Mouse (Mus musculus) gastrocnemius, adult 18-20 months (tissue): Measurements from ENCODE around the gene Usp50. TPM values are rescaled to one million over a fixed set of nuclear protein-coding genes. Genes with fewer than 3 reads are reported as not detected.

Source experiments
- DNase-seq: peaks from one replicate; pipeline ENCODE4 v3.0.0; 2021; ENCODE audit warnings: low spot score
- long read RNA-seq, 2 experiments: library from polyadenylated mRNA; stranded (forward); transcript quantifications; one replicate each; pipeline ENCODE4 v2.0.0; 2021
- total RNA-seq, 2 experiments: library from RNA; stranded (reverse); gene quantifications; 2 replicates each; pipeline ENCODE4 v1.2.3; 2021

Gene Usp50
- under 1 TPM in 1 of 2 experiments, not detected in 1; 0.21 TPM for total RNA-seq
- long read RNA-seq, experiment 1, partial matches to known transcripts, result 0 of 36 reads
- long read RNA-seq, experiment 1, other reads (novel, unspliced or antisense), result 36 of 36 reads
- long read RNA-seq, experiment 2, partial matches to known transcripts, result 0 of 2 reads
- long read RNA-seq, experiment 2, other reads (novel, unspliced or antisense), result 2 of 2 reads

DNA sequence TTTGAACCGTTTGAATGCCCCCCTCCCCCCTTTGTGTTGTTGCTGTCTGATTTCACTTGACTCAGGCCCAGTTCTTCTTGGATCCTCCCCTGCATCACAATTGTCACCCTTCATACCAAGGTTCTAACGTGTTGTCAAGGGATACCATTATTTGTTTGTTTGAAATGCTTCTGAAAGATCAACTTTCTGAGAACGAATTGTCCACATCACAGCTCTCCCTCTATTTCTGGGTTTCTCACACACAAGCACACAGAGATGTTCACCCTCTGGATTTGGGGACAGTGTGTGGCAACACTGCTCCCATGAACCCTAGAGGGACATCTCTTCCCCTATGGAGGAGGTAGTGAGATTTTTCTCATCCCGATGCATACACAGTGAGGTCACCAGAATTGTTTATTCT lies at the start of gene Usp50:
TSS of gene Usp50 (minus strand) at position 101 of the 400 bp plus-strand sequence.
- DNase-seq, result no peak

DNA sequence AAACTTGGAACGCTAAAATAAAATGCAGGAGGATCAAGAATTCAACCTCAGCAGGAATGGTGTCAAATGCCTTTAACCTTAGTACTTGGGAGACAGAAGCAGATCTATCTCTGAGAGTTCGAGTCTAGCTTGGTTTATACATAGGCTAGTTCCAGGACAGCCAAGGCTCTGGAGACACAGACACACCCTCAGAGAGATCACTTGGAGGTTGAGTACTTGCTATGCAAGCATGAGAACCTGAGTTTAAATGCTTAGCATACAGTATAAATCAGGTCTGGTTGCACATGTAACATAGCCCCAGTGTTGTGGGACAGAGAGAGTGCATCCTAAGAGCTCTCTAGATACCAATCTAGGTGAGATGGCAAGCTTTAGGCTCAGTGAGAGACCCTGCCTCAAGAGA lies 34.1 kb upstream of the Usp50 start:
- DNase-seq, result no peak

DNA sequence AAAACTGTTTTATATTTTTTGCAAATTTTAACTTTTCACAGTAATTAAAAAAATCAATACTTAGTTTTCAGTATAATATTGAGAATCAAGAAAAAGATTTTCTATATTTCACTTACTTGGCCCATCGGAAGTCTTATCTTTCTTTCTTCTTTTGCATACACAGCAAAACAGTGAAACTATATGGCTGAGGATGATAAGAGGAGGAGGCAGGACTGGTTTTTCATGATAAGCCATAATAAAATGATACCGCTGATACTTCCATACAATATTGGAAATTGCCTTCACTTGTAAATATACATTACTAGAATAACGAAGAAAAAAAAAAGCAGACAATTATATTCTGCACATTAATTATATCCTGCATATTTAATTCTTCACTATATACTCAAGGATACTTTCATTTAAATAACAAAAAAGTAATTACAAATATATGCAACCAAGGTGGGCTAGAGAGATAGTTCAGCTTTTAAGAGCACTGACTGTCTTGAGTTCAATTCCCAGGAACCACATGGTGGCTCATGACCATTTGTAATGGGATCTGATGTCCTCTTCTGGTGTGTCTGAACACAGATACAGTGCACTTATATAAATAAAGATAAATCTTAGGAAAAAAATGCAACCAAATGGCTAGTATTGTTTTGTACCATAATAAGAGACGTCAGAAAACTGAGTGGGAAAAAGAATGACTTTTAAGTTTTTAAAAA lies 33.5 kb upstream of the Usp50 start:
- DNase-seq, result no peak

DNA sequence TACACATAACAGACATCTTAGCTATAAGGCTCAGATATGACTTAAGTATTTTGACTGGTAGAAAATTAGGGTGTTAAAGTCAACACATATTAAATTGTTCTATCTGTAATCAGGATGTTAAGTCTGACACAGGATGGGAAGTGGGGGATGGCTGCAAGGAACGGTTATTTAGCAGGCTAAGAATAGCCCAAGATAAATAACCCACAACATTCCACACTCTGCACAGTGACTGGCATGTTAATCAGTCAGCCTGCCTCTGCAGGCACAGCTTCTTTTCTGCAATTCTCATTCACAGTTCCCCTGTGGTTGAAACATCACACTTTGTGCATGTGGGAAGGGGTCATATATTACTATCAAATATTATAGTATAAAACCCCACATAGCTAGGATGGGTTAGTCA lies 32.6 kb upstream of the Usp50 start:
- no peak for DNase-seq

DNA sequence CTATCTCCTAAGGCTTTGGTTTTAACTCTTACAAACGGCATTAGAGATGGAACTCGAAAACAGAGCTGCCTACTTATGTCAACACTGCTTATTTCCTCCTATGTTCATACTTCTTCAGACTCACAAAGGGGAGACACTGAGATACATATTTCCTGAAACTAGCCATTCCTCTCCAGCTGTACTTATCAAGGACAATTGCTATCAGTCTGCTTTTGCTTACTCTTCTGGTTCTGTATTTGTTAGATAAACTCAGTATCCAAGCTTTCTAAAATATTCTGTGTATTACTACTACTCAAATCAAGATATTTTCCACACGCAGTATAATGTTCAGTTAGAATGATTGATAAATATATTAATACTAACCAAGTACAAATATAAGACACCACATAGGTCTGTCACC lies 18.7 kb upstream of the Usp50 start:
- no peak for DNase-seq

DNA sequence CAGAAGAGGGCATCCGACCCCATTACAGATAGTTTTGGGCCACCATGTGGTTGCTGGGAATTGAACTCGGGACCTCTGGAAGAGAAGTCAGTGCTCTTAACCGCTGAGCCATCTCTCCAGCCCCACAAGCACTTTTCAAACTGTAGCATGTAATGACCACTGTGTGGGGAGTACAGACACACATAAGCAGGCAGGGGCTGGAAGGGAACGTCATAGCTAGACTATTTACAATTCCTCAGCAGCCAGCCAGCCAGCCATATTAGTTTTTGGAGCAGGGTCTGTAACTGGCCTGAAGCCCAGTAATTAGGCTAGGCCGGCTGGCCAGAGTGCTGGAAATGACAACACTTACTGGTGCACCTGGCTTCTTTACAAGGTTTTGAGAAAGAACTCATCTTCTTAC lies 15.2 kb upstream of the Usp50 start:
- no peak for DNase-seq

DNA sequence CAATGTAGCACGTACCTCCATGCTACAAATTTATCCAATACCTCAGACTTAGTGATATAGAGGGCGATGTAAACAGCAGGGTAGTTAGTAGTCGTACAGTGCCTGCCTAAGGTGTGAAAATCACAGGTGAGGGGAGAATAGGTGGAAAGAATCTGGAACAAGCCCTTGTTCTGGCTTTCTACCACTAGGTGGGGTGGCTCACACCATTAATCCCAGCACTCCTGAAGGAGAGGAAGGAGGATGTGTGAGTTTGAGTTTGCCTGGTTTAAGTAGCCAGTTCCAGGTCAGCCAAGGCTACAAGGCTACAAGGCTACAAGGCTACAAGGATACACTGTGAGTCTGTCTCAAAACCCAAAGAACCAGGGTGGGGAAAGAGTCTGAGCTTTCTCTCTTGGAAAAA lies 12.4 kb upstream of the Usp50 start:
- no peak for DNase-seq

DNA sequence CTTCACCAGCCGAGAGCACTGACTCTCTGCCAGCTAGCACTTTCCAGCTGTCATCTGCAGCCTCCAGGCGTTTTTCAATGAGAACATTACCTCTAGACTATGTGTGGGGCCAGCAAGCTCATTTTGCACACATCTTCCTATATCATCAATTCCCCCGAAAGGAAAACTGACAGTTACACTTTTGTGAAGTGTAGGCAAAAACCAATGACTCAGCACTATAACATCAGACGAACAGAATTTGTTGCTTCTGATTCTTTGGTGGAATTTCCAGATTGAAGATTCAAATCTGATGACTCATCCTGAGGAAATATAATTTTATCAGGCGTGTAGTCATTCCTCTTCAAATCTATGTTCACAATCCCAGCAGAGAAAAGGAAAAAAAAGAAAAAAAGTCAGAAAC lies 9.3 kb upstream of the Usp50 start:
- DNase-seq, result no peak

DNA sequence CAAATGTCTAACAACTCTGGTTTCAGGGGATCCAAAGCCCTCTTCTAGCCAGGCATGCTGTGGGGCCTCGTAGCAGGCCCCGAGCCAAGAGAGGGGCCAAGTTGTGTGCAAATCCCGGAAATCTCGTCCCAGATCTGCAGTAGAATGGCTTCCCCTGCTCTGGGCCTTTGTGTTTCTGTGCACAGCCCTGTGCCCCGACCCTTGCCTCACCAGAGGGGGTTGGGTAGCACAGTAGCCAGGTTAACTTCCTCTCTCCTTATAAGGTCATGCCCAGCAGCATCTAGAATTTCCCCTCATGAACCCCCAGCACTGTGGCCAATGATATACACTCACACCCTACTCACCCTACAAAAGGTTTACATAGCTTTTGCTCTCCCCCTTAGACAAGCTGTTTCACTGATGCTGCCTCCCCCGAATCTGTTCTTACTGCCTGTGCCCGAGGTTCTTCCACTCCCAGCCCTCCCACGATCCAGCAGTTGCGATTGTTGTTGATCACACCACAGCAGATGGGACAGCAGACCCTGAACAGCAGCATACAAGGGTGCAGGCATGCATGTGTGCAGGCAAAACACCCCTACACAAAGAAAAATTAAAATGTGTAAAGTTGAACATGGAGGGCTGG lies 4.6 kb upstream of the Usp50 start:
- no peak for DNase-seq

DNA sequence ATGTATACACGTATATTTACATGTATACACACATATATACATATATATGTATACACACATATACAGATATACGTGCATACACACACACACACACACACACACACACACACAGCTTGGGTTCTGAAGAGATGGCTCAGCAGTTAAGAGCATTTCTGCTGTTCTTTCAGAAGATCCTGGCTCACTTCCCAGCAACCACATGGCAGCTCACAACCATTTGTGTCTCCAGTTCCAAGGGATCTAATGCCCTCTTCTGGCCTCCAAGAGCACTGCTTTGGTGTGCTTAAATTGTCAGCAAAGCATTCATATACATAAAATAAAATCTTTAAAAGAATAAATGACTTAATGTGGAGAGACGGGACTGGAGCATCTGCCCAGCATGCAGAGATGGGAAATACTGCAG lies 837 bp downstream of the Usp50 start:
- peak; percentile 82 for DNase-seq

DNA sequence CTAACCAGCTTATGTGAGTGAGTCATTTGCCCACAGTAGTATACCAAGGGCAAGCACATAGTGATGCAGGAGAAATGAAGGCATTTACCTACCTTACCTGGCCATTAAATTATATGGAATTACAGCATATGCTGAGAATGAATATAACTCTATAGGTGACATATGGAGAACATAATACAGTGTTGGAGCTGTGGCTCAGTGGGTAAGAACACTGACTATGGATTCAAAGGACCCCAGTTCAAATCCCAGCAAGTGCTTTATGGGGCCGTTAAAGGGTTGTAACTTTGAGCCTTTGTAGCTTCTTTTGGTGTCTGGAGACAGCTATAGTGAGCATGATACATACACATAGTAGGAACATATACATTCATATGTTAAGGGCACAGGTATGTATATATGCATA lies 1.8 kb downstream of the Usp50 start:
- DNase-seq, result no peak

DNA sequence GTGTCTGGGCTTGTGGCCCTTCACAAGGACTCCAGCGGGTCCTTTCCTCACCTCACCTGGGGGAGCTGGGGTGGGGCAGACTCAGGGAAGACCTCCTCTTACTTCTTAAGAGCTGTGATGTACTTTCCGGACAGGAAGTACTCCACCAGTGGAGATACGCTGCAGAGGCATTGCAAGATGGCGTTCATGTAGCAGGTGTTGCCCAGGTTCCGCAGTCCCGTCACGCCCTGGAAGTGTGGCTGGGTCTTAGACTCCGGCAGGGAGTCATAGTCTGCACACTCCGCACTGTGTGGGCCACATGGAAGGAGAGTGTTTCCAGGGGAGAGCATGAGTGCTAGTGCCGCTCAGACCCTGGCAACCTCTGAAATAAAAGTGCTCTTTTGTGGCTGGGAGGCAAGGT lies 3.0 kb downstream of the Usp50 start:
- no peak for DNase-seq

DNA sequence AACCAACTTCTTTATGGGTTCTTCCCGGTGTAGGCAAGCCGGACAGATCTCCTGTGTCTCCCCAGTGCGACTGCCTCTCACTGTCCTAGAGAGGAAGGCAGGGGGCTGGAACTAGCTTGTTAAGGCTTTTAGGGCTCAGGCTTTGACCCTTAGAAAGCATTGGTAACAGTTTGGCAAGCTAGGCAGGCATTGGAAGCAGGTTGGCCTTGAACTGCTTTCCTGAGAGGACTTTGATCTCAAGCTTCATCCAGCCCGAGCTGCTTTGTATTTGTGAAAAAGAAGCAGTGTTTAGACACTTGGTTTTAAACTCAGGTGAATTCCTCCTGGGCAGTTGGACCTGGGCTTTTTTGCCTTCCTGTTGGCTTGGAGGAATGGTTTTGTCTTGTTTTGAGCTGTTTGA lies 4.5 kb downstream of the Usp50 start:
- DNase-seq, result no peak

DNA sequence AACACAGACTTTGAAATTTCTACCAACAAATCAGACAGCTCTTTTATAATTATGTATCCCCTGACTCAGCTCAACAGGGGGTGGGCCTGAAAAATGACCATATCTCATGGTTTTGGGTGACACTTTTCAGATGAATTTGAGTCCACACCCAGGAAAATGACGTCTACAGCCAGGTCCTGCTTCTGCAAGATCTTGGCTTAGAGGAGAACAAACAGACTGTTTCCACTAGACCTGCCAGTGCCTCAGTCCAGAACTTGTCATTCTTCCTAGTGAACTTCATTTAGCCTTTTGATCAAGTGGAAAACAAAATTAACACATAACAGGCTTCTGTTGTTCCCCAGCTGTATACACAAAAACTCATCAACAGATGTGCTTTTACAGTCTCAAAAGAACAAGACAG lies 6.9 kb downstream of the Usp50 start:
- DNase-seq, result no peak

DNA sequence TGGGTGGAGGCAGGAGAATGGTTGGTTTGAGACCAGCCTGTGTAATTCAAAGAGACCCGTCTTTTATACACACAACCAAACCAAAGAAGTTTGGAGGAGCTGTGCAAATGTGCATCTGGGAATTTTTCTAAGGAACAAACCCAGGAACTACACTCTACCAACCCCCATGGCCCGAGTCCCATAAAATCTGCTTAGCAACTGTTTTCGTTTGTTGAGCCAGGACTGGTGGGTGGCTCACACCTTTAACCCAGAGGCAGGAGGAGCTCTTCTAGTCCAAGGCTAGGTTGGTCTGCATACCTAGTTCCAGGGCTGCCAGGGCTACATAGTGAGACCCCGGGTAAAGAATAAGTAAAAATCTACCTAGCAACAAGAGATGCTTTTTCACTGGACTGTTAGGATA lies 7.3 kb downstream of the Usp50 start:
- DNase-seq, result no peak

DNA sequence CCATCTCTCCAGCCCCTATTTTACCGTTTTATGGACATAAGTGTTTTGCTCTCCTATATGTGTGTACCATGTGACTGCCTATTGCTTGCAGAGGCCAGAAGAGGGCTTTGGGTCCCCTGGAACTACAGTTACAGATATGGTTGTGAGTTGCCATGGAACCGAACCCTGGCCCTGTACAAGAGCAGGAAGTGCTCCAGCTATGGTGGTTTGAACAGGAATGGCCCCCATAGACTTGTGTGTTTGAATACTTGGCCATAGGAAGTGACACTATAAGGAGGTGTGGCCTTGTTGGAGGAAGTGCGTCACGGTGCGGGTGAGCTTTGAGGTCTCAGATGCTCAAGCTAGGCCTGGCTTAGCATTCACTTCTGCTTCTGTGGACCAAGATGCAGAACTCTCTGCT lies 11.1 kb downstream of the Usp50 start:
- DNase-seq, result no peak

DNA sequence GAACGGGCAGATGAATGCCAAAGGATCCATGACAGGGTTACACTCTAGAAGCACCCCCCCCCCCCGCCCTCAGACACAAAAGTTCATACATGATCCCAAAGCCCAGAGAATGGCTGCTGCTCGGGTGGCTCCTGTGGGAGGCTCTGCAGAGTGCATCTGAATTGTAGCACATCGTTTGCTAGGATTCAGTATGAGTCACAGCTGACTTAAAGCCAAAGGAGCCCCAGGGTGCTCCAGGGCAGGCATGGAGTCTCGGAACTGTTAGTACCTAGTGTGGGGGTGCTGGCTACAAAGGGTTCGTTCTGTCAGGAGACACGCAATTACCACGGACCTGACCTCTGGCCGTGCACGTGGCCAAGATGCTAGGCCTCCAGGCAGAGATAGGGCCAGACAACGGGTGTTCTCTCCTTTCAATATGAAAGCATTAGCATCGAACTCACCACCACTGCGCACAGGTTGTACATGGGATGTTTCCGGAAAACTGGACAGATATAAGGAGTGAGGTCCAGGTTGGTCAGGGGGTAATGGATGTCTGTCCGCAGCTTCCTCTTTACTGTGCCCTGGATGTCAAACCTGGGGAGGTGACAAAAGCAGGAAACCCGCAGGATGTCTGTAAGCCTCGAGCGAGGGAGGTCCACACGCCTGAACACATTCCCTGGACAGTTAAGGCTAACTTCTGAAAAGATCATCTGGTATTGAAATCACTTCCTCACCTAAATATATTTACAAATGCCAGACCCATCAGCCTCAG lies 13.7 kb downstream of the Usp50 start:
- DNase-seq, result no peak

DNA sequence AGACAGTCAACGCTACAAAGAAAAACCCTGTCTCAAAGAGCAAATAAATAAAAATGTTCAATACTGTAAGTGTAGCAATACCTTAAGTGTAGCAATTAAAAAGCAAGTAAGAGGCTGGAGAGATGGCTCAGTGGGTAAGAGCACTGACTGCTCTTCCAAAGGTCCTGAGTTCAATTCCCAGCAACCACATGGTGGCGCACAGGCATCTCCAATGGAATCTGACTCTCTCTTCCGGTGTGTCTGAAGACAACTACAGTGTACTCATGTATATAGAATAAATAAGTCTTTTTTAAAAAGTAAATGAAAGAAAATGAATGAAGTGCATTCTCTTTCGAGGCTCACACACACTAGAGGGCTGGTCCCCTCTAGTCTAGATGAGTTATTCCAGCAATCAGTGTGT lies 15.1 kb downstream of the Usp50 start:
- no peak for DNase-seq

DNA sequence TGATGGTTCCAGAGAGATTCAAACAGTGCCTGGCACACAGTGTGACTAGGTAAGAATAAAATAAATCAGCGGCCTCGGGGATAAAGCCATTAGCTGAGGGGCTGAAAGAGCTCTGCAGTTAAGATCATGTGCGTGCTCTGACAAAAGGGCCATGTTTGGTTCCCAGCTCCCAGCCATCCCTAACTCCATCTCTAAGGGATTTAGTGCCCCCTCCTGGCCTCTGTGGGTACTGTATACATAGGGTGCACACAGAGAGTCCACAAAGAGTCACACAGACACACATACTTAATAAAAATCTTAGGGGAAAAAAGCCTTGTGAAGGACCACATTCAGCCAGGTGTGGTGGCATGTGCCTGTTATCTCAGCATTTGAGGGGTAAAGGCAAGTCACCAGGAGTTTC lies 15.7 kb downstream of the Usp50 start:
- DNase-seq, result no peak

DNA sequence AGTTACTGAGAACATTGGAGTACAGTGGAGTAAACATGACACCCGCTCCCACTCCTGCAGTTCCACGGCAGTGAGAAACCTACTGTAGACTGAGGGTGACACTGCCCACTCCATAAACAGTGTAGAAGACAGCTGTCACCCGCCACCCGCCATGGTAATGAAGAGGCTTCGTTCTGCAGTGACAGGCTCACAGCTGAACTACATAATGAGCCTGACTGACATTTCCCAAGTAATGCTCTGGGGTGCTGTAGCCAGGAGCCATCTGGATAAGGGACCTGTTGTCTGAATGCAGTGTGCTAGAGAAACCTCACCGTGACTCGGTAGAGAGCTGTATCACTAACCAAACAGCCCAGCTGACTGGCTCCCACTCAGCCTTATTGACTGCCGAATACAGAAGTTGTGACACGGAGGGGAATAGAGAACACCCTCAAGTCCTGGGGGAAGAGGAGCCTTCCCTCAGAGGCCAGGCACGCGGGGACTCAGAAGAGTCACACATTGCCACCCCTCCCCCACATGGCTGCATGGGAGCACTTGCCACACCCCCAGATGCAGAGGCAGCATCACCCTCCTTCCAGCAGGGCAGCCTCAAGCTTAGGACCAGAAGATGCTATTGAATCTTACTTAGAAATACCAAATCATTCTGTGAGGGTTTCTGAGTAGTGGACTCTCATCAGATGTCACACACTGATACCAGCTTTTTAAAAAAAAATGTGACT lies 17.2 kb downstream of the Usp50 start:
- no peak for DNase-seq

DNA sequence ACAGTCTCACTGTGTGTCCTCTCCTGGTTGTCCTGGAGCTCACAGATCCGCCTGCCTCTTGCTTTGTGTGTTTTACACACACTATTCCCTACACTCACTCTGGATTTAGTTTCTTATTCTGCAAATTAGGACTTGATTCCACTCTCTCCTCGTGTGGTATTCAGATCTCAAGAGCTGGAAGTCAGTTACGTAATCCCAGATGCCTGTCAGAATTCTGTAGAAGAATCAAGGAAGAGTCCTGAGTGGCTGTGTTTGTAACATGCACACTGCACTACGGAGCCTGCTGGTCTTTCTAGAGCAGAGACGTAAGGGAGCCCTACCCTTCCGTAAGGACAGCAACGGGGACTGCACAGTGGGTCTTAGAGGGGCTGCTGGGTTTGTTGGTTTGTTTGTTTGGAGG lies 23.9 kb downstream of the Usp50 start:
- DNase-seq, result no peak

DNA sequence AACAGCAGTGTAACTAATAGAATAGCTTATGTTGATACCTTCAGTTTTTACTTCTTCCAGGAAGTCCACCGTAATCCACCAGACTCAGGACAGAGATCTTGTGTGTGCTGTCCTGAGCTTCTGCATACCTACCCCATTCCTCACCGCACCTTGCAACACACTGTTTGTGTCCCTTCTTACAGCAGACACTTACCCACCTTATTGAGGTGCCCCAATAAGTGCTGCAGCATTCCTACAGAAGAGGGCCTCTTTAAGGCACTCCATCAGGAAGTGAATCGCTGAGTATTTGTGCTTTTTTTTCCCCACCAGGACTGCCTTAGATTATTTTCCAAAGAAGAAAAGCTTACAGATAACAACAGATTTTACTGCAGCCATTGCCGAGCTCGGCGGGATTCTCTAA lies 27.6 kb downstream of the Usp50 start:
- no peak for DNase-seq
